Mouse (Mus musculus): ENCODE measurements at regions not wholly inside any gene's neighbourhood (a gene's known extent, or its start where the extent isn't known, plus 50 kb on each side); places are given as distances from the start of the nearest gene placed in this dataset.
"Not testable (repeated sequence)": the region's sequence is repeated elsewhere in the genome, so short reads cannot be mapped to it uniquely, and the experiment has no call there.

DNA sequence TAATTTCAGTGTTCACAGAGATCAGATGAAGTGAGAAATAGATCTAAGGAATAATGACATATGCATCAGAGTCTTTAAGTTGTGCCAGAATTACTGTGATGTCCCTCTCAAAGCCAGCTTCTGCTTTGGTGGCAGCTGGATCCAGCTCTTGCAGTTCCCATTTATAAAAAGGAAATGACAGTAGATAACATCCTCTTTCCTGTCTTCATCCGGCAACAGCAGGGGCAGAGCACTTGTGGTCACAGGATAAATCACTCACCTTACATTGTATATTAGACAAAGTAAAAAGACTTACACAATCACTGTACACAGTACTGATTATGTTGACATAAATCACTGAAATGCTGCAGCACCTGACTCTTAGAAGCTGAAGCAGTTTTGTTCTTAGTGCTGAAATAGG lies 1214.2 kb downstream of the Adam6a start:
- H3K4me1 ChIP-seq (replicated peaks; ENCODE audit: control insufficient read depth, insufficient read depth, low read length); H3K36me3 ChIP-seq (ENCODE audit: control insufficient read depth, insufficient read depth, low read length); H3K27ac ChIP-seq (ENCODE audit: control insufficient read depth, insufficient read depth, low read length); H3K27me3 ChIP-seq (ENCODE audit: control insufficient read depth, insufficient read depth, low read length); DNase-seq; H3K4me3 ChIP-seq (ENCODE audit: control insufficient read depth, insufficient read depth, low read length): not testable (repeated sequence)
- 8% methylated on average over 1 of the region's 1 CpGs for WGBS

GRCm38 (mm10) chr12:114764211-114764610 lies 1220.5 kb downstream of the Adam6a start:
- H3K4me1 ChIP-seq (replicated peaks; ENCODE audit: control insufficient read depth, insufficient read depth, low read length); H3K36me3 ChIP-seq (ENCODE audit: control insufficient read depth, insufficient read depth, low read length); H3K4me3 ChIP-seq (ENCODE audit: control insufficient read depth, insufficient read depth, low read length); DNase-seq; H3K27me3 ChIP-seq (ENCODE audit: control insufficient read depth, insufficient read depth, low read length); H3K27ac ChIP-seq (ENCODE audit: control insufficient read depth, insufficient read depth, low read length): not testable (repeated sequence)
- WGBS = 13% methylated on average over 3 of the region's 3 CpGs

GRCm38 (mm10) chr12:114775414-114775813 lies 1231.7 kb downstream of the Adam6a start:
- 58% methylated on average over 2 of the region's 2 CpGs for WGBS
- not testable (repeated sequence) for H3K27ac ChIP-seq (ENCODE audit: control insufficient read depth, insufficient read depth, low read length); H3K4me1 ChIP-seq (replicated peaks; ENCODE audit: control insufficient read depth, insufficient read depth, low read length); DNase-seq; H3K36me3 ChIP-seq (ENCODE audit: control insufficient read depth, insufficient read depth, low read length); H3K27me3 ChIP-seq (ENCODE audit: control insufficient read depth, insufficient read depth, low read length); H3K4me3 ChIP-seq (ENCODE audit: control insufficient read depth, insufficient read depth, low read length)

GRCm38 (mm10) chr12:114804422-114804821 lies 1243.1 kb upstream of the Zfp386 start:
- DNase-seq = peak; percentile 24
- no peak for TF ChIP-seq CTCF (IDR thresholded peaks at IDR 0.05; ENCODE audit: borderline replicate concordance, control insufficient read depth, extremely low read depth, insufficient read depth, low read length, poor library complexity)
- no peak for TF ChIP-seq POLR2A (IDR thresholded peaks at IDR 0.05; ENCODE audit: control insufficient read depth, extremely low read depth, insufficient read depth, low read length, poor library complexity)
- Histone ChIP-seq H3K36me3 (ENCODE audit: control insufficient read depth, insufficient read depth, low read length) (no peaks in the 10 kb centered on the region), H3K27me3 (ENCODE audit: control insufficient read depth, insufficient read depth, low read length) (no peaks in the 10 kb centered on the region), H3K27ac (ENCODE audit: control insufficient read depth, insufficient read depth, low read length) (no peak overlapping the region), H3K4me1 (replicated peaks; ENCODE audit: control insufficient read depth, insufficient read depth, low read length) (peaks cover 7% of the 10 kb centered on the region), H3K4me3 (ENCODE audit: control insufficient read depth, insufficient read depth, low read length) (no peak overlapping the region)

DNA sequence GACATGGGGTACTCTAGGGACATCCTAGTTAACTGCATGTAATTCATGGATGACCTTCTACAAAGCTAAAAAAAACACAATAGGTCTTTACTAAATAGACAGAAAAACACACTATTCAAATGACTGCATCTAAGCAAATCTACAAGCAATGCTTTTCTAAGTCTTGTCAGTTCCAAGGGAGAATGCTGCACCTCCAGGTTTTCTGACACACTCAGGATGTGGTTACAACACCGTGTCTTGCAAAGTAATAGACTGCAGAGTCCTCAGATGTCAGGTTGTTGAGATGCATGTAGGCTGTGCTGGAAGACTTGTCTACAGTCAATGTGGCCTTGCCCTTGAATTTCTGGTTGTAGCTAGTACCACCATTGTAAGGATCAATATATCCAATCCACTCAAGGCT lies 1238.3 kb upstream of the Zfp386 start:
- Histone ChIP-seq H3K36me3 (ENCODE audit: control insufficient read depth, insufficient read depth, low read length) (no peaks in the 10 kb centered on the region), H3K4me3 (ENCODE audit: control insufficient read depth, insufficient read depth, low read length) (no peak overlapping the region), H3K27me3 (ENCODE audit: control insufficient read depth, insufficient read depth, low read length) (no peaks in the 10 kb centered on the region), H3K4me1 (replicated peaks; ENCODE audit: control insufficient read depth, insufficient read depth, low read length) (peaks cover 9% of the 10 kb centered on the region), H3K27ac (ENCODE audit: control insufficient read depth, insufficient read depth, low read length) (no peak overlapping the region)
- 2% methylated on average over 1 of the region's 1 CpGs for WGBS
- TF ChIP-seq POLR2A (IDR thresholded peaks at IDR 0.05; ENCODE audit: control insufficient read depth, extremely low read depth, insufficient read depth, low read length, poor library complexity) (no peak), CTCF (IDR thresholded peaks at IDR 0.05; ENCODE audit: borderline replicate concordance, control insufficient read depth, extremely low read depth, insufficient read depth, low read length, poor library complexity) (no peak)
- DNase-seq = no peak

DNA sequence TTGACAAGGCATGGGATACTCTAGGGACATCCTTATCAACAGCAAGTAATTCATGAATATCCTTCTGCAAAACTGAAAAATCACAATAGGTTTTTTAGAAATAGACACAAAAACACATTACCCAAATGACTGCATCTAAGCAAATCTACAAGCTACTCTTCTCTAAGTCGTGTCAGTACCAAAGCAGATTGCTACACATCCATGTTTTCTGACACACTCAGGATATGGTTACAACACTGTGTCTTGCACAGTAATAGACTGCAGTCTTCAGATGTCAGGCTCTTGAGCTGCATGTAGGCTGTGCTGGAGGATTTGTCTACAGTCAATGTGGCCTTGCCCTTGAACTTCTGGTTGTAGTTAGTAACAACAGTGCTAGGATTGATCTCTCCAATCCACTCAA lies 1230.7 kb upstream of the Zfp386 start:
- not testable (repeated sequence) for H3K36me3 ChIP-seq (ENCODE audit: control insufficient read depth, insufficient read depth, low read length); H3K4me1 ChIP-seq (replicated peaks; ENCODE audit: control insufficient read depth, insufficient read depth, low read length); DNase-seq; H3K27me3 ChIP-seq (ENCODE audit: control insufficient read depth, insufficient read depth, low read length); H3K4me3 ChIP-seq (ENCODE audit: control insufficient read depth, insufficient read depth, low read length); H3K27ac ChIP-seq (ENCODE audit: control insufficient read depth, insufficient read depth, low read length)
- WGBS = 89% methylated on average over 1 of the region's 1 CpGs

DNA sequence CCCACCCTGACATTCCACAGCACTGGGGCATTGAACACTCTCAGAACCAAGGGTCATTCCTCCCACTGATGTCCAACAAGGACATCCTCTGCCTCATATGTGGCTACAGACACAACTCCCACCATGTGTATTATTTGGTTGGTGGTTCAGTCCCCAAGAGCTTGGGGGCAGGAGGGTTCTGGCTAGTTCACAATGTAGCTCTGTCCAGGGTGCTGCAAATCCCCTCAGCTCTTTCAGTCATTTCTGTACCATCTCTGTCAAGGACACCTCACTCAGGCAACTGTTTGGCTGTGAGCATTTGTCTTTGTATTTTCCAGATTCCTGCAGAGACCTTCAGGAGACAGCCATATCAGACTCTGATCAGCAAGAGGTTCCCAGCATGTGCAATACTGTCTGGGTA lies 1214.6 kb upstream of the Zfp386 start:
- no peaks in the 10 kb centered on the region for H3K27me3 ChIP-seq (ENCODE audit: control insufficient read depth, insufficient read depth, low read length)
- H3K4me3 ChIP-seq (ENCODE audit: control insufficient read depth, insufficient read depth, low read length) = no peak overlapping the region
- TF ChIP-seq CTCF (IDR thresholded peaks at IDR 0.05; ENCODE audit: borderline replicate concordance, control insufficient read depth, extremely low read depth, insufficient read depth, low read length, poor library complexity) (no peak), POLR2A (IDR thresholded peaks at IDR 0.05; ENCODE audit: control insufficient read depth, extremely low read depth, insufficient read depth, low read length, poor library complexity) (no peak)
- no peaks in the 10 kb centered on the region for H3K4me1 ChIP-seq (replicated peaks; ENCODE audit: control insufficient read depth, insufficient read depth, low read length)
- H3K27ac ChIP-seq (ENCODE audit: control insufficient read depth, insufficient read depth, low read length) = no peak overlapping the region
- no peak for DNase-seq
- H3K36me3 ChIP-seq (ENCODE audit: control insufficient read depth, insufficient read depth, low read length) = no peaks in the 10 kb centered on the region

All from thymus, adult 2 months (tissue).